In genomic region chr1:160308996-160309395, GRCm38 (mm10) we compare ENCODE assay signal across 8 mouse cellular contexts.
DNase-seq lines count a peak whose midpoint lies in the region; ATAC-seq and TF ChIP-seq lines count a peak whose summit lies in the region.

No protein-coding gene starts in this region.

- H3K4me1 ChIP-seq in E14TG2a.4 (replicated peaks; ENCODE audit: low read depth, low read length), result peaks cover 65% of the 10 kb centered on the region
- H3K4me1 ChIP-seq in kidney, adult 2 months (ENCODE audit: control insufficient read depth, insufficient read depth, low read length), result peaks cover 2% of the 10 kb centered on the region; the same call in 1 of the 2 replicates
- no peaks in the 10 kb centered on the region for H3K4me1 ChIP-seq in hindbrain, embryonic 14.5 days (replicated peaks; ENCODE audit: control insufficient read depth, insufficient read depth, low read length)

- no peak overlapping the region for H3K4me2 ChIP-seq in hindbrain, embryonic 14.5 days (replicated peaks)

- H3K4me3 ChIP-seq in E14TG2a.4 (replicated peaks; ENCODE audit: low read length), result peak overlapping the region; percentile 58
- no peak overlapping the region for H3K4me3 ChIP-seq in kidney, adult 2 months (ENCODE audit: insufficient read depth, low read depth, low read length)
- no peak overlapping the region for H3K4me3 ChIP-seq in hindbrain, embryonic 14.5 days (replicated peaks; ENCODE audit: low read length)

- no peak overlapping the region for H3K9ac ChIP-seq in hindbrain, embryonic 14.5 days

- H3K27me3 ChIP-seq in E14TG2a.4 (ENCODE audit: insufficient read depth, low read length), result no peaks in the 10 kb centered on the region
- no peaks in the 10 kb centered on the region for H3K27me3 ChIP-seq in kidney, adult 2 months (replicated peaks; ENCODE audit: control insufficient read depth, insufficient read depth, low read length)
- no peaks in the 10 kb centered on the region for H3K27me3 ChIP-seq in hindbrain, embryonic 14.5 days (ENCODE audit: control insufficient read depth, insufficient read depth, low read length)

- H3K36me3 ChIP-seq in E14TG2a.4 (ENCODE audit: insufficient read depth, low read length), result 0 out of 2 replicates have a peak, but pooled peaks cover 5% of the 10 kb centered on the region
- no peaks in the 10 kb centered on the region for H3K36me3 ChIP-seq in kidney, adult 2 months (ENCODE audit: control insufficient read depth, insufficient read depth, low read length)
- no peaks in the 10 kb centered on the region for H3K36me3 ChIP-seq in hindbrain, embryonic 14.5 days (replicated peaks; ENCODE audit: control insufficient read depth, insufficient read depth)

- ATAC-seq in hindbrain, embryonic 14.5 days (ENCODE audit: low FRiP score), result no peak

- 46% methylated on average over 7 of the region's 7 CpGs for WGBS in kidney, adult 2 months
- WGBS in hindbrain, embryonic 14.5 days, result 24% methylated on average over 7 of the region's 7 CpGs

- no peaks in the 10 kb centered on the region for H3K9me3 ChIP-seq in E14TG2a.4 (ENCODE audit: low read length)
- H3K9me3 ChIP-seq in hindbrain, embryonic 14.5 days (ENCODE audit: control insufficient read depth, low read length), result no peaks in the 10 kb centered on the region

- peak; percentile 89 for DNase-seq in A20 (ENCODE audit: low read depth, low spot score)
- DNase-seq in kidney, adult 2 months, result peak; percentile 44
- DNase-seq in lung, postnatal 14 days, result peak; percentile 76
- peak; percentile 80 for DNase-seq in thymus, postnatal 14 days
- no peak for DNase-seq in adrenal gland, postnatal 36 days
- DNase-seq in hindbrain, embryonic 14.5 days (ENCODE audit: low spot score), result no peak
- DNase-seq in cerebellum, postnatal 4 days (ENCODE audit: low spot score in 2 of 2), result no peak

- TF ChIP-seq POLR2A in kidney, adult 2 months (IDR thresholded peaks at IDR 0.05; ENCODE audit: low read depth, low read length), result no peak

- no peak overlapping the region for H3K27ac ChIP-seq in kidney, adult 2 months (ENCODE audit: insufficient read depth, low read depth, low read length)
- no peak overlapping the region for H3K27ac ChIP-seq in hindbrain, embryonic 14.5 days

- no peak for TF ChIP-seq CTCF in E14TG2a.4 (conservative IDR thresholded peaks at IDR 0.05; ENCODE audit: low read length)
- TF ChIP-seq CTCF in kidney, adult 2 months (conservative IDR thresholded peaks at IDR 0.05; ENCODE audit: insufficient read depth, insufficient read length, low read depth, low read length), result no peak

Comparison
In these comparisons a context has a peak if more than half of its experiments do, and no peak if none do; other contexts are left out.
1. DNase-seq: peak in A20 (single experiment), kidney, adult 2 months (single experiment), lung, postnatal 14 days (single experiment) and thymus, postnatal 14 days (single experiment); none in adrenal gland, postnatal 36 days (0 of 2), hindbrain, embryonic 14.5 days (single experiment) and cerebellum, postnatal 4 days (0 of 2).